Mouse (Mus musculus) lung, postnatal 25 days (tissue): Measurements from ENCODE around the gene Pcp4l1.

ENCODE experiments used
- DNase-seq: peaks from one replicate; pipeline ENCODE4 v3.0.0; 2022; ENCODE audit warnings: low spot score

Pcp4l1 gene

GRCm38 (mm10) chr1:171135600-171135999 is 60.5 kb downstream of the Pcp4l1 start:
- no peak for DNase-seq

GRCm38 (mm10) chr1:171130971-171131370 is 65.1 kb downstream of the Pcp4l1 start:
- no peak for DNase-seq

DNA sequence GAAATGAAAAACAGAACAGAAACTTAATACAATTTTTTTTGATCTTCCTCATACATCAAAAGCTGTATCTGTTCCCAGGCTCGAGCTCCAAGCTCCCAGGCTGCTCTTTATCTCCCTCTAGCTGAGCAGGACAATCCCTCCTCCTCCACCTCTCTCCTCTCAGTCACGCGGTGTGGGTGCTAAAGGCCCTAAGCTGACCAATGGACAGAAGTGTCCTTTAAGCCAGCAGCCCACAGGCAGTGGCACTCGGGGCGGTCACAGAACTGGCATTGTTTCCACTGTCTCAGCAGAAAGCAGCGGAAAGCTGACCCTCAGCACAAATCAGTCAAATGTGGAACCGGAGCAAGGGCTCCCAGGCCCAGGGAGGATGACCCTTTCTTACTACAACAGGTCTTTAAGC is 66.8 kb downstream of the Pcp4l1 start:
- no peak for DNase-seq

DNA sequence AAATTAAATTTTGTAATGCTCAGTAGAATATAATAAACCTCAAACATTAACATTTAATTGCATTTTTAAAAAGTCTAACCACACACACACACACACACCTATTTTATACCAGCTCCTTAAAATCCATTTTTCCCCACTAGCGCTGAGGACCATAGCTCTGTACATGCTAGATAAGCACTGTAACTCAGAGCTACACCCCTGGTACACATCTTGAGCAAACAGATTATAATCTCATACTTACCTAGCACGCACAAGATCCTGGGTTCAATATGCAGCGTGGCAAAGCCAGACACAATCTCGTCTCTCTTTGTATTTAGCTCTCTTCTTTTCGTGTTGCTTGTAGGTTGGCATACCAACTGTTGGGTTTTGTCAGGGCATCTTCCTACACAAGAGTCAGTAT is 71.7 kb downstream of the Pcp4l1 start:
- no peak for DNase-seq
